Mouse (Mus musculus) heart, embryonic 14.5 days (tissue): ENCODE results near the gene Cdc25a. TPM values are rescaled to one million over a fixed set of nuclear protein-coding genes. Genes with fewer than 3 reads are reported as not detected.

Experiments
- ATAC-seq: fragments of 200-750 bp; cut with Nextera tagmentation; 2 replicates; pipeline ENCODE4 v1.8.0; 2017; ENCODE audit warnings: low read depth, moderate TSS enrichment; ENCODE audit not compliant: insufficient number of reproducible peaks, insufficient read depth, low FRiP score
- H3K27ac ChIP-seq, 2 experiments: fragments of 200-500 bp in 1 of 2; fragments of 300-500 bp in 1 of 2; sonication (generic) in 1 of 2; replicated peaks in 1 of 2; 2 replicates each; pipeline ENCODE4 v1.5.1; 2012 to 2014; ENCODE audit warnings: low read depth in 2 of 2, low read length in 2 of 2, control low read depth in 1 of 2, mild to moderate bottlenecking in 1 of 2, mixed read lengths in 1 of 2; ENCODE audit not compliant: control insufficient read depth in 1 of 2, insufficient read depth in 1 of 2
- H3K27me3 ChIP-seq: fragments of 300-500 bp; sonication (generic); 2 replicates; pipeline ENCODE4 v1.6.1; 2014; ENCODE audit warnings: mild to moderate bottlenecking, low read length, control low read depth; ENCODE audit not compliant: control insufficient read depth, insufficient read depth
- H3K36me3 ChIP-seq: fragments of 300-500 bp; sonication (generic); 2 replicates; pipeline ENCODE4 v1.6.1; 2014; ENCODE audit warnings: mild to moderate bottlenecking, control low read depth, low read length, mixed read lengths; ENCODE audit not compliant: control insufficient read depth, insufficient read depth
- H3K4me1 ChIP-seq, 2 experiments: fragments of 200-500 bp in 1 of 2; fragments of 300-500 bp in 1 of 2; sonication (generic) in 1 of 2; 2 replicates each; pipeline ENCODE4 v1.6.1; 2012 to 2014; ENCODE audit warnings: low read length in 2 of 2, control low read depth in 1 of 2, mixed read lengths in 1 of 2; ENCODE audit not compliant: control insufficient read depth in 2 of 2, insufficient read depth in 2 of 2
- H3K4me2 ChIP-seq: fragments of 300-500 bp; sonication (generic); 2 replicates; pipeline ENCODE4 v1.6.1; 2014; ENCODE audit warnings: mild to moderate bottlenecking, low read length
- H3K4me3 ChIP-seq, 2 experiments: fragments of 200-500 bp in 1 of 2; fragments of 300-500 bp in 1 of 2; sonication (generic) in 1 of 2; 2 replicates each; pipeline ENCODE4 v1.5.1; 2012 to 2014; ENCODE audit warnings: low read length in 2 of 2, mild to moderate bottlenecking in 2 of 2, control low read depth in 1 of 2, low read depth in 1 of 2, moderate library complexity in 1 of 2; ENCODE audit not compliant: control insufficient read depth in 1 of 2, insufficient read depth in 1 of 2
- H3K9ac ChIP-seq: fragments of 300-500 bp; sonication (generic); 2 replicates; pipeline ENCODE4 v1.6.1; 2014; ENCODE audit warnings: mild to moderate bottlenecking, low read length
- H3K9me3 ChIP-seq: fragments of 300-500 bp; sonication (generic); 2 replicates; pipeline ENCODE4 v1.6.1; 2016; ENCODE audit warnings: low read length, control low read depth; ENCODE audit not compliant: control insufficient read depth
- WGBS: fragments of 180-500 bp; shearing (Covaris S2); extraction: QIAGEN DNeasy Blood & Tissue Kit; methylation state at CpG from one replicate; pipeline ENCODE4 v1.1.7; 2014; 5-methylcytosine and 5-hydroxymethylcytosine counted together
- polyA plus RNA-seq: library from polyadenylated mRNA; unstranded; fragments of >200 nt; fragmentation: Nextera tagmentation; extraction: Ambion mirVana; gene quantifications from 2 replicates; pipeline ENCODE4 v1.2.1, GENCODE M21; 2014

Cdc25a gene
- polyA plus RNA-seq, 1 experiment from 2014 or later = 14.9 TPM

GRCm38 (mm10) chr9:109894413-109895090 is 19.2 kb downstream of the Cdc25a start:
- peak overlapping the region; percentile 40 to 63 for H3K27ac ChIP-seq
- peaks cover 49% of the 10 kb centered on the region for H3K36me3 ChIP-seq
- WGBS = 24% methylated on average over 6 of the region's 6 CpGs
- H3K4me2 ChIP-seq = no peak overlapping the region
- peak overlapping the region; percentile 8; the same call in 1 of the 2 replicates for H3K9ac ChIP-seq
- H3K4me3 ChIP-seq = no peak overlapping the region
- no peaks in the 10 kb centered on the region for H3K27me3 ChIP-seq
- ATAC-seq = peak; percentile 80
- H3K4me1 ChIP-seq = peaks cover 6 to 8% of the 10 kb centered on the region in 2 experiments
- no peaks in the 10 kb centered on the region for H3K9me3 ChIP-seq

- 0 out of 4 replicates have a peak overlapping the region, but pooled peaks of 1 of the 2 experiments have one; percentile 39 for H3K27ac ChIP-seq
- no peak overlapping the region for H3K4me2 ChIP-seq
- WGBS = 79% methylated on average over 6 of the region's 6 CpGs
- no peaks in the 10 kb centered on the region for H3K9me3 ChIP-seq
- no peak for ATAC-seq
- no peaks in the 10 kb centered on the region for H3K27me3 ChIP-seq
- H3K4me1 ChIP-seq = peaks cover 9 to 13% of the 10 kb centered on the region in 2 experiments
- no peak overlapping the region for H3K9ac ChIP-seq
- H3K4me3 ChIP-seq = no peak overlapping the region
- H3K36me3 ChIP-seq = peaks cover 39% of the 10 kb centered on the region
Measured at GRCm38 (mm10) chr9:109895593-109895992, 20.2 kb downstream of the Cdc25a start.

DNA sequence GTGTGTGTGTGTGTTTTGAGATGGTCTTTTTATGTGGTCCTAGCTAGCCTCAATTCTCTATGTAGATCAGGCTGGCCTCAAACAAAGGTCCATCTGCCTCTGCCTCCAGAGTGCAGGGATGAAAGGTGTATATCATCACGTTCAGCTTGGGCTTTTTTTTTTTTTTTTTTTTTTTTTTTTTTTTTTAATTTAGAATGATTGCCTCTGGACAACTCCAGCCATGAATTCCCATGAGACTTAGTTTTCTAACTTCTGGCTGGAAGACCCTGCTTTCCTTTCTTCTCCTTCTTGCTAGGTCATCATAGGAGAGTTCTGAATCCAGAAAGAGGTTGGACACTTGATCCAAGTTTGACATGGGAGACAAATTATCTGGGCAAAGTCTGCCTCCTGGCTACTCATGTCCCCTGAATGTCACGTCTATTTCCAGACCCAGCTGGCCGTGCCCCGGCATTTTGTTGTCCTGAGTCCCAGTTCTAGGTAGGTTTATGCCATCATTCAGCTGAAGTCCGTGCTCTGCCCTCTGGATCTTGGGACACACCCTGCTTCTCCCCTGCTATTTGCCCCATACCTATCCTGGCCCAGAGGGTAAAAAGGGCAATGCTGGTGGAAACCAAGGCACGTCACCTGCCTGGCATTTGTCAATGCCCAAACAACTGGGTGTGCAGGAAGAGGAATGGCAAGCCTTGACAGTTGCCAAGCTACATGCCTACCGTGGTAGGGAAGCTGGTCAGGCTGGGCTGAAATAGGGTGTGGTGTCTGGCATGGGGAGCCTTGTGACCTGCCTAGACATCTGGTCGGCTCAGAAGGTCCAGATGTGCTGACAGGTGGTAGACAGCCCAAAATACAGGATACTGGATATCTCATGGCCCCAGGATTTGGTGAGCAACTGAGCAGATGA is 21.1 kb downstream of the Cdc25a start:
- WGBS = 64% methylated on average over 8 of the region's 8 CpGs
- no peak for ATAC-seq
- H3K4me1 ChIP-seq = peaks cover 9 to 13% of the 10 kb centered on the region in 2 experiments
- H3K4me2 ChIP-seq = no peak overlapping the region
- no peak overlapping the region for H3K9ac ChIP-seq
- no peak overlapping the region for H3K27ac ChIP-seq
- H3K27me3 ChIP-seq = no peaks in the 10 kb centered on the region
- H3K9me3 ChIP-seq = no peaks in the 10 kb centered on the region
- H3K4me3 ChIP-seq = no peak overlapping the region
- H3K36me3 ChIP-seq = peaks cover 30% of the 10 kb centered on the region

DNA sequence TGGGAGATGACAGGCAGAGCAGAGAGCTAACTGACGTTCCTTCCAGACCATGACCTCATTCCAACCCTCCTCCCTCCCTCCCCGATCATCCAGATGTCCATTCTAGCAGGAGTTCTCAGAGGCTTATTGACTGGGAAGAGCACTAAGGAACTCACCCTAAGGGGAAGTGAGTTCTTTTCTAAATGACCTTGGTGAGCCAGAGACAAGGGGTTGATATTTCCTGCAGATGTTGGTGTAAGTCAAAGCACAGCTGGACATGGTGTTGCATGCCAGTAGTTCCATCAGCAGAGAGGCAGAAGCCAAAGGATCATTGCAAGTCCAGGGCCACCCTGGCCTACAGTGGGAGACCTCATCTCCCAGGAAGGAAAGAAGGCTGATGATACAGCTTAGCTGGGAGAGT is 22.6 kb downstream of the Cdc25a start:
- no peak for ATAC-seq
- H3K4me2 ChIP-seq = no peak overlapping the region
- H3K9ac ChIP-seq = no peak overlapping the region
- no peak overlapping the region for H3K4me3 ChIP-seq
- WGBS = 24% methylated on average over 2 of the region's 2 CpGs
- H3K27ac ChIP-seq = no peak overlapping the region
- H3K27me3 ChIP-seq = no peaks in the 10 kb centered on the region
- no peaks in the 10 kb centered on the region for H3K9me3 ChIP-seq
- H3K36me3 ChIP-seq = peaks cover 15% of the 10 kb centered on the region
- H3K4me1 ChIP-seq = peaks cover 9 to 13% of the 10 kb centered on the region in 2 experiments

DNA sequence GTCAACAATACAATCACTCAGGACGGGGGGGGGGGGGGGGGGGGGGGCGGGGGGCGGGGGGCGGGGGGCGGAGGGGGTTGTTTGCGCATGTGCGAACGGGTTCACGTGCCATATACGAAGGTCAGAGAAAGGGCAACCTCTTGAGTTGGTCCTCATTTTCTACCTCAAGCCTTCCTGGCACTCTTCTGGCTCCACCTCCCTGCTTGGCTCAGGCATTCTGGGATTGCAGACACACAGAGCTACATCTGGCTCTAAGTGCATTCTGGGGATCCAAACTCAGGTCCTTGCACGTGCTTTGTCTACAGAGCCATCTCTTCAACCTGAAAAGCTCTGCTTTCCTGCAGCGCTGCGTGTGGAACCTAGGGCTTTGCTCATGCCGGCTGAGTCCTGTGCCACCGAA is 24.0 kb downstream of the Cdc25a start:
- no peak overlapping the region for H3K4me3 ChIP-seq
- no peak for ATAC-seq
- no peak overlapping the region for H3K4me2 ChIP-seq
- no peak overlapping the region for H3K9ac ChIP-seq
- no peaks in the 10 kb centered on the region for H3K27me3 ChIP-seq
- WGBS = 63% methylated on average over 10 of the region's 15 CpGs
- H3K27ac ChIP-seq = peak overlapping the region; percentile 23 to 41; a peak in 3 of 4 replicates
- H3K36me3 ChIP-seq = 0 out of 2 replicates have a peak, but pooled peaks cover 4% of the 10 kb centered on the region
- H3K9me3 ChIP-seq = no peaks in the 10 kb centered on the region
- H3K4me1 ChIP-seq = peaks cover 9 to 10% of the 10 kb centered on the region in 2 experiments

DNA sequence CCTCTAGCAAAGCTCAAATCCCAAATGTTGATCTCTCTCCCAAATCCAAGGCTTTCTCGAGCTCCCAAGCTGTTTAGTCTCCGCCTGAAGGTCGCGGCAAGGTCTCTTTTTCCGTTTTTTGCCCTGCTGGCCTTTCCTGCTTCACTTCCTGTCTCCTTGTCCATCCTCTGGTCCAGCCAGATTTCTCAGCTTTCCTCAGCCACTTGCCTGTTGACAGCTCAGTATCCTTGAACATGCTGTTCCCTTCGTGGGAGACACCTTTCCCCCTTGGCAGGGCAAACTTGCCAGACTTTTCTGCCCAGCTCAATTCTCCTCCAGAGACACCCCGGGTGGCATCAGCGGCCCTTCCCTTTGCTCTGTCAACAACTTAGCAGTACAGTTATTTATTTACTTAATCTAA is 24.4 kb downstream of the Cdc25a start:
- H3K36me3 ChIP-seq = 0 out of 2 replicates have a peak, but pooled peaks cover 4% of the 10 kb centered on the region
- no peaks in the 10 kb centered on the region for H3K27me3 ChIP-seq
- H3K27ac ChIP-seq = peak overlapping the region; percentile 23 to 41; a peak in 3 of 4 replicates
- no peak overlapping the region for H3K4me3 ChIP-seq
- no peak overlapping the region for H3K4me2 ChIP-seq
- no peak overlapping the region for H3K9ac ChIP-seq
- ATAC-seq = no peak
- WGBS = 49% methylated on average over 8 of the region's 8 CpGs
- H3K4me1 ChIP-seq = peaks cover 7% of the 10 kb centered on the region in 2 experiments
- no peaks in the 10 kb centered on the region for H3K9me3 ChIP-seq

GRCm38 (mm10) chr9:109900604-109901003 is 25.2 kb downstream of the Cdc25a start:
- Histone ChIP-seq H3K27me3 (no peaks in the 10 kb centered on the region), H3K27ac (no peak overlapping the region), H3K4me2 (no peak overlapping the region), H3K9ac (no peak overlapping the region), H3K4me3 (no peak overlapping the region), H3K36me3 (0 out of 2 replicates have a peak, but pooled peaks cover 3% of the 10 kb centered on the region), H3K9me3 (no peaks in the 10 kb centered on the region), H3K4me1 (peaks cover 7% of the 10 kb centered on the region in 2 experiments)
- WGBS = 66% methylated on average over 3 of the region's 3 CpGs
- ATAC-seq = no peak
